Mouse (Mus musculus) stomach, postnatal 0 days (tissue): Measurements from ENCODE around the gene 3110009E18Rik. TPM values are rescaled to one million over a fixed set of nuclear protein-coding genes. Genes with fewer than 3 reads are reported as not detected.

ENCODE experiments used
- ATAC-seq: fragments of 200-750 bp; cut with Nextera tagmentation; 2 replicates; pipeline ENCODE4 v1.8.0; 2017; ENCODE audit not compliant: low FRiP score, low TSS enrichment
- DNase-seq: peaks from one replicate; pipeline ENCODE4 v3.0.0-alpha.2; 2016; ENCODE audit warnings: low spot score
- H3K27ac ChIP-seq: fragments of 300-500 bp; sonication (generic); replicated peaks from 2 replicates; pipeline ENCODE4 v1.5.1; 2014; ENCODE audit warnings: mild to moderate bottlenecking, control low read depth
- H3K27me3 ChIP-seq: fragments of 300-500 bp; sonication (generic); 2 replicates; pipeline ENCODE4 v1.6.1; 2014; ENCODE audit warnings: low read length; ENCODE audit not compliant: control insufficient read depth, insufficient read depth
- H3K36me3 ChIP-seq: fragments of 300-500 bp; sonication (generic); 2 replicates; pipeline ENCODE4 v1.6.1; 2014; ENCODE audit warnings: low read length, mixed read lengths; ENCODE audit not compliant: control insufficient read depth, insufficient read depth
- H3K4me1 ChIP-seq: fragments of 300-500 bp; sonication (generic); replicated peaks from 2 replicates; pipeline ENCODE4 v1.6.1; 2014; ENCODE audit warnings: antibody characterized with exemption; ENCODE audit not compliant: control insufficient read depth, insufficient read depth
- H3K4me2 ChIP-seq: fragments of 300-500 bp; sonication (generic); replicated peaks from 2 replicates; pipeline ENCODE4 v1.6.1; 2014; ENCODE audit warnings: low read depth, mild to moderate bottlenecking, control low read depth, moderate library complexity
- H3K4me3 ChIP-seq: fragments of 300-500 bp; sonication (generic); 2 replicates; pipeline ENCODE4 v1.5.1; 2014; ENCODE audit warnings: low read depth, low read length, control low read depth
- H3K9ac ChIP-seq: fragments of 300-500 bp; sonication (generic); 2 replicates; pipeline ENCODE4 v1.6.1; 2014; ENCODE audit warnings: mild to moderate bottlenecking, low read length, control low read depth, mixed read lengths
- H3K9me3 ChIP-seq: fragments of 300-500 bp; sonication (generic); 2 replicates; pipeline ENCODE4 v1.6.1; 2016; ENCODE audit warnings: low read length; ENCODE audit not compliant: control insufficient read depth
- CTCF ChIP-seq: IDR thresholded peaks from 2 replicates; pipeline ENCODE4 v1.5.1; 2016; ENCODE audit warnings: antibody characterized with exemption, low read depth, mild to moderate bottlenecking, moderate library complexity
- EP300 ChIP-seq: optimal IDR thresholded peaks from 2 replicates; pipeline ENCODE3; 2016; ENCODE audit warnings: antibody characterized with exemption
- WGBS: fragments of 180-500 bp; shearing (Covaris S2); extraction: QIAGEN DNeasy Blood & Tissue Kit; methylation state at CpG from one replicate; pipeline ENCODE4 v1.1.7; 2014; 5-methylcytosine and 5-hydroxymethylcytosine counted together
- polyA plus RNA-seq: library from polyadenylated mRNA; unstranded; fragments of >200 nt; fragmentation: Nextera tagmentation; extraction: Ambion mirVana; gene quantifications from 2 replicates; pipeline ENCODE4 v1.2.1, GENCODE M21; 2015

The 3110009E18Rik gene
- polyA plus RNA-seq, 1 experiment from 2014 or later = 10.1 TPM

DNA sequence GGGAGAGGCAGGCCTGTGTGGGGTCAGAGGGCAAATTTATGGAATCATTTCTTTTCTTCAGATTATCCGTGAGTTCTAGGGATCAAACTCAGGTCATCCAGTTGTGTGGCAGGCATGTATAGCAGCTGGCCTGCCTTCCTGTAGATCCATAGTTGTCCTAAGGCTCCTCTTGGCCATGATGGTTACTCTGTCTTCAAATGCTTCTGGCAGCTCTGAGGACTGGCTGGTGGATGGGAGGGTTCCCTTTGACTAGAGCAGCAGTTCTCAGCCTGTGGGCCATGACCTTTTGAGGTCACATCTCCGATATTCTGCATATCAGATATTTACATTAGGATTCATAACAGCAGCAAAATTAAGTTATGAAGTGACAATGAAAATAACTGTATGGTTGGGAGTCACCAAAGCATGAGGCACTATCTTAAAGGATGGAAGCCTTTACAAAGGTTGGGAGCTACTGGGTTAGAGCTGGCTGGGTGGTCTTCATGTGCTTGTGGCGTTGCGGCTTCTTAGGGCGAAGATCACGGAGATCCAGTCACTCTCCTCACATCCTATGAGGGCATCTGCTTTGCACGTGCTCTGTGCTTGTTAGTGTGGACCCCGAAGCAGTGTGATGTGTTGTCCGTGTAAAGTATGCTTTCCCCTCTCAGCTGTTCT is 37.6 kb downstream of the 3110009E18Rik start:
- Histone ChIP-seq H3K9me3 (no peaks in the 10 kb centered on the region), H3K9ac (no peak overlapping the region), H3K36me3 (no peaks in the 10 kb centered on the region), H3K27ac (no peak overlapping the region), H3K27me3 (no peaks in the 10 kb centered on the region), H3K4me3 (no peak overlapping the region), H3K4me1 (no peaks in the 10 kb centered on the region), H3K4me2 (no peak overlapping the region)
- WGBS = 79% methylated on average over 9 of the region's 9 CpGs
- DNase-seq (no peak), ATAC-seq (no peak)
- no peak for TF ChIP-seq CTCF
- TF ChIP-seq EP300 = no peak

DNA sequence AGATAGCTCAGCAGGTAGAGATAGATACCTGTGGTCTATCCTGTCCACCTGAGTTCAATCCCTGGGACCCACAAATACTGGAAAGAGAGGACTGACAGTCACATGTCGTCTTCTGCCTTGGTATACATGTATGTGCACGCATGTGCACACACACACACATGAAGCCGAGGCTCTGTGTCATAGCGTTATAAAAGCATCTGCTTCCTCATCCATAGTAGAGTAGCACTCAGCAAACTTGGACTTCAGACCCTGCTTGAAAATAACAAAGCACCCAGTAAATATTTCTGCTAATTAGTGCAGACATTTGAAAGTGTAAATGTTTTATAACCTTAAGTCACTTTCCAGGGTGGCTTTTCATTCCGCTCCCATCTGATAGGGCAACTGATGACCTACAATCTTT is 40.5 kb downstream of the 3110009E18Rik start:
- TF ChIP-seq CTCF = no peak
- TF ChIP-seq EP300 = no peak
- DNase-seq = no peak

DNA sequence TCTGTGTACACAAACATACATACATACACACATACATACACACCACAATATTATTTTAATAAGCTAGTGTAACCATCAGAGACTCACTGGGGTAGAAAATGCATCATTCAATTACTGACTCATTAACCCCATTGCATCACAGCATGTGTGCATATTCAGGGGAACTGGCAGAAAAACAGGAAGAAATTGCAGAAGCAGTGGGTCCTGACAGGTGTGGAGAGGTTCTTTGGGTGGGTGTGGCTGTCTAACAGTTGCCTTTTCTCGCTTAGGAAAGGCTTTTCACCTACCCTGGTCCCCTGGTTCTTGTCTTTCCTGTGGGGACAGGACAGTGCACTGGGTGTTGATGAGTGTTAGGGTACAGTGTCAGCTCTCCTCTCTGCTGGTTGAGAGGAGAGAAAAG is 41.6 kb downstream of the 3110009E18Rik start:
- ATAC-seq (peak; percentile 9; the same call in 1 of the 2 replicates), DNase-seq (no peak)
- H3K4me2 ChIP-seq = no peak overlapping the region
- WGBS = 63% methylated on average over 1 of the region's 1 CpGs
- H3K4me1 ChIP-seq = no peaks in the 10 kb centered on the region
- no peak overlapping the region for H3K27ac ChIP-seq
- H3K36me3 ChIP-seq = no peaks in the 10 kb centered on the region
- no peak overlapping the region for H3K4me3 ChIP-seq
- no peak overlapping the region for H3K9ac ChIP-seq
- no peaks in the 10 kb centered on the region for H3K9me3 ChIP-seq
- H3K27me3 ChIP-seq = no peaks in the 10 kb centered on the region
- TF ChIP-seq EP300 = no peak
- TF ChIP-seq CTCF = no peak

More for the DNA sequence above, 40.5 kb downstream of the 3110009E18Rik start:
- H3K4me1 ChIP-seq = no peaks in the 10 kb centered on the region
- H3K27ac ChIP-seq = no peak overlapping the region
- no peaks in the 10 kb centered on the region for H3K27me3 ChIP-seq
- no peak overlapping the region for H3K9ac ChIP-seq
- H3K36me3 ChIP-seq = no peaks in the 10 kb centered on the region
- no peak overlapping the region for H3K4me2 ChIP-seq
- no peaks in the 10 kb centered on the region for H3K9me3 ChIP-seq
- WGBS = 83% methylated on average over 5 of the region's 5 CpGs
- no peak overlapping the region for H3K4me3 ChIP-seq
- peak; percentile 80 for ATAC-seq

DNA sequence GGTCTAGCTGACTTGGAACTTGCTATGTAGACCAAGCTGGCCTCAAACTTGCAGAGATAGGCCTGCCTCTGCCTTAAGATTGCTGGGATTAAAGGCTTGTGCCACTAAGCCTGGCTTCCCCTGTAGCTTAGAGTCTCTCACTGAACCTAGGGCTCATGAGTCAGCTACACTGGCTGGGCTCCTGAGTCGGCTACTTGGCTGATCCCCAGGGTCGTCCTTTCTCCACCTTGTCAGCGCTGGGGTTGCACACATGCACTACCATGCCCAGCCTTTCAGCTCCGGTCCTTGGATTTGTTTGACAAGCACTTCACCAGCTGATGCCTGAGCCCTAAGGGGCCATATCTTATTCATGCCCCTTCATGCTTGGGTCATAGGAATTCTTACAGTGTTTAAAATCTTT is 47.0 kb downstream of the 3110009E18Rik start:
- ATAC-seq (no peak), DNase-seq (no peak)
- H3K36me3 ChIP-seq = no peaks in the 10 kb centered on the region
- no peaks in the 10 kb centered on the region for H3K27me3 ChIP-seq
- 42% methylated on average over 4 of the region's 4 CpGs for WGBS
- no peak for TF ChIP-seq EP300
- TF ChIP-seq CTCF = no peak
- no peaks in the 10 kb centered on the region for H3K4me1 ChIP-seq
- H3K9ac ChIP-seq = no peak overlapping the region
- no peak overlapping the region for H3K27ac ChIP-seq
- no peak overlapping the region for H3K4me2 ChIP-seq
- H3K9me3 ChIP-seq = no peaks in the 10 kb centered on the region
- no peak overlapping the region for H3K4me3 ChIP-seq

DNA sequence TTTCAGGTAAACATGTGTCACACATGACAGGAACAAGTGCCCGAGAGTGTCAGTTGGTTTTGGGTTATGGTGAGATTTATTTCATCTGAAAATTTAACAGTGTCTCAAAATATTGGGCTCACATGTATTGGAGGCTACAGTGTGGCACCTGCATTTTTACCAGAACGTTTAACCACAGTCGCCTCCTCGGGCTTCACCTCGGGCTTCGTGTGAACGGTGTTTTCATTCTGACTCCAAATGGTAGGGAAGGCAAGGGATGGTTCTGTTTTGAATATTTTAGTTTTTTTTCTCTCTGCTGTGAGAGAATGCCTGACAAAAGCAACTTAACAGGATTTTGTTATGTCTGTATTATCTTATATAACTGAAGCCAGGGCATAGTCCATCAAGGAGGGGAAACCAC is 47.7 kb downstream of the 3110009E18Rik start:
- H3K4me1 ChIP-seq = no peaks in the 10 kb centered on the region
- no peak overlapping the region for H3K27ac ChIP-seq
- no peak for TF ChIP-seq EP300
- no peak for TF ChIP-seq CTCF
- H3K36me3 ChIP-seq = no peaks in the 10 kb centered on the region
- no peaks in the 10 kb centered on the region for H3K27me3 ChIP-seq
- ATAC-seq (no peak), DNase-seq (no peak)
- H3K4me2 ChIP-seq = no peak overlapping the region
- no peak overlapping the region for H3K4me3 ChIP-seq
- H3K9ac ChIP-seq = no peak overlapping the region
- 72% methylated on average over 7 of the region's 7 CpGs for WGBS
- no peaks in the 10 kb centered on the region for H3K9me3 ChIP-seq

DNA sequence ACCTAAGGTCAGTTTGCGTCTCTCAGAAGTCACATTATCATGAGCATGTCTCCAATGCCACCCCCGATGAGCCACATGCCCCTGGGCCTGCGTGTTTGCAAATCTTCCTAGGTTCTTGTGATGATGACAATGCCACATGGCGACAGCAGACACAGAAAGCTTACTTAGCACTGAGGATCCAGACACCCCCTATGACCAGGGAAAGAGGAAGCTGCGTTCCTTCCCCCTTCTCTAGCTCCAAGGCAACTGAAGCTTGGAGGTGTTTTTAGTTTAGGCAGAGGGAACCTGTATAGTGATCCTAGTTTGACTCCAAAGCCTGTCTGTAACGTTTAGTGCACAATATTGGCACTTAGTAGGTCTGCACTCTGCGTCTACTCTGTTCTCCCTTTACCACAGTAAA is 49.3 kb downstream of the 3110009E18Rik start:
- no peak for TF ChIP-seq CTCF
- no peak for TF ChIP-seq EP300
- H3K36me3 ChIP-seq = no peaks in the 10 kb centered on the region
- no peak overlapping the region for H3K4me3 ChIP-seq
- H3K4me2 ChIP-seq = no peak overlapping the region
- no peak overlapping the region for H3K9ac ChIP-seq
- H3K9me3 ChIP-seq = no peaks in the 10 kb centered on the region
- no peaks in the 10 kb centered on the region for H3K4me1 ChIP-seq
- no peak for ATAC-seq
- no peak for DNase-seq
- 84% methylated on average over 7 of the region's 7 CpGs for WGBS
- no peak overlapping the region for H3K27ac ChIP-seq
- H3K27me3 ChIP-seq = no peaks in the 10 kb centered on the region
